Mouse (Mus musculus) midbrain, embryonic 16.5 days (tissue): ENCODE measurements around the gene Olfr410. TPM values are rescaled to one million over a fixed set of nuclear protein-coding genes. Genes with fewer than 3 reads are reported as not detected.

Experiments
- ATAC-seq: fragments of 200-750 bp; cut with Nextera tagmentation; 2 replicates; pipeline ENCODE4 v1.8.0; 2017; ENCODE audit warnings: moderate TSS enrichment
- H3K27ac ChIP-seq: fragments of 300-500 bp; sonication (generic); 2 replicates; pipeline ENCODE4 v1.5.1; 2014; ENCODE audit warnings: mild to moderate bottlenecking, low read length, mixed read lengths
- H3K27me3 ChIP-seq: fragments of 300-500 bp; sonication (generic); 2 replicates; pipeline ENCODE4 v1.6.1; 2014; ENCODE audit warnings: low read depth, low read length, mixed read lengths; ENCODE audit not compliant: control insufficient read depth, insufficient read depth
- H3K36me3 ChIP-seq: fragments of 300-500 bp; sonication (generic); 2 replicates; pipeline ENCODE4 v1.6.1; 2014; ENCODE audit warnings: mild to moderate bottlenecking, low read length, moderate library complexity, mixed read lengths; ENCODE audit not compliant: control insufficient read depth, insufficient read depth
- H3K4me1 ChIP-seq: fragments of 300-500 bp; sonication (generic); 2 replicates; pipeline ENCODE4 v1.6.1; 2014; ENCODE audit warnings: mild to moderate bottlenecking, low read length, mixed read lengths; ENCODE audit not compliant: control insufficient read depth, insufficient read depth
- H3K4me2 ChIP-seq: fragments of 300-500 bp; sonication (generic); 2 replicates; pipeline ENCODE4 v1.6.1; 2014; ENCODE audit warnings: mild to moderate bottlenecking, low read length, mixed read lengths
- H3K4me3 ChIP-seq: fragments of 300-500 bp; sonication (generic); 2 replicates; pipeline ENCODE4 v1.5.1; 2014; ENCODE audit warnings: low read depth, mild to moderate bottlenecking, low read length, moderate library complexity, mixed read lengths
- H3K9ac ChIP-seq: fragments of 300-500 bp; sonication (generic); 2 replicates; pipeline ENCODE4 v1.6.1; 2014; ENCODE audit warnings: low read depth, low read length, mixed read lengths
- H3K9me3 ChIP-seq: fragments of 300-500 bp; sonication (generic); replicated peaks from 2 replicates; pipeline ENCODE4 v1.6.1; 2014; ENCODE audit warnings: mild to moderate bottlenecking, low read length, mixed read lengths; ENCODE audit not compliant: control insufficient read depth, poor library complexity, severe bottlenecking
- WGBS: fragments of 180-500 bp; shearing (Covaris S2); extraction: QIAGEN DNeasy Blood & Tissue Kit; methylation state at CpG from one replicate; pipeline ENCODE4 v1.1.7; 2014; 5-methylcytosine and 5-hydroxymethylcytosine counted together
- polyA plus RNA-seq: library from polyadenylated mRNA; unstranded; fragments of >200 nt; fragmentation: Nextera tagmentation; extraction: Ambion mirVana; gene quantifications from 2 replicates; pipeline ENCODE4 v1.2.1, GENCODE M21; 2015

Gene Olfr410
- polyA plus RNA-seq = not detected in 2 replicates

DNA sequence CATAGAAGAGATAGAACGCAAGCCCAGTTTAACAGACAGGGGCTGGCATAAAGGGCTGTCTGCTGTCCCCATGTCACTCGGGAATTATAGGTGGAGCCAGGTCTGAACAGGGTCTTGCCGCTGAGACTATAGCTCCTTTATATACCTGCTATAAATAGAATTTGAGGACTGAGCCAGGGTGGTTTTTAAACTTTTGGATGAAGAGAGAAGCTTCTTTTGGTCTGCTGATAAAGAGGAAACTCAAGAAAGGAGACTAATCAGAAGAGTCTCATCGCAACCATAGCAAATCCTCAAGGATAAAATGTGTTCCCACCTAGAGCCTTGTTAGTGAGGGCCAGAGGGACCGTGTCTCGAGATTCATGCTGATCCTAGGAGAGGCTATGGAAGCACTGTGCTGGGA is at the start of gene Olfr410:
Gene Olfr410, minus strand, starts transcription at position 101 of the 400 bp plus-strand sequence.
- Histone ChIP-seq H3K4me1 (no peaks in the 10 kb centered on the region), H3K27ac (no peak within 1 kb of the TSS), H3K9ac (no peak within 1 kb of the TSS), H3K4me2 (no peak within 1 kb of the TSS), H3K4me3 (no peak within 1 kb of the TSS), H3K9me3 (no peaks in the 10 kb centered on the region), H3K27me3 (no peaks in the 10 kb centered on the region), H3K36me3 (no peaks in the 10 kb centered on the region)
- WGBS = 87% methylated on average over 6 of the region's 6 CpGs
- ATAC-seq = no peak

- H3K27ac ChIP-seq = no peak overlapping the region
- no peaks in the 10 kb centered on the region for H3K9me3 ChIP-seq
- no peak overlapping the region for H3K9ac ChIP-seq
- no peak overlapping the region for H3K4me3 ChIP-seq
- no peaks in the 10 kb centered on the region for H3K4me1 ChIP-seq
- ATAC-seq = no peak
- H3K27me3 ChIP-seq = no peaks in the 10 kb centered on the region
- WGBS = 78% methylated on average over 5 of the region's 5 CpGs
- H3K4me2 ChIP-seq = no peak overlapping the region
- H3K36me3 ChIP-seq = peaks cover 4% of the 10 kb centered on the region; the same call in 1 of the 2 replicates
Observed at GRCm38 (mm10) chr11:74387203-74387602, 49.4 kb upstream of the Olfr410 start.

- no peaks in the 10 kb centered on the region for H3K9me3 ChIP-seq
- H3K36me3 ChIP-seq = peaks cover 4% of the 10 kb centered on the region; the same call in 1 of the 2 replicates
Observed at GRCm38 (mm10) chr11:74385674-74386073, 47.8 kb upstream of the Olfr410 start.

GRCm38 (mm10) chr11:74379166-74379873 is 41.5 kb upstream of the Olfr410 start:
- no peaks in the 10 kb centered on the region for H3K36me3 ChIP-seq
- no peak overlapping the region for H3K27ac ChIP-seq
- H3K4me1 ChIP-seq = no peaks in the 10 kb centered on the region
- no peaks in the 10 kb centered on the region for H3K9me3 ChIP-seq
- no peak overlapping the region for H3K4me3 ChIP-seq
- no peak overlapping the region for H3K4me2 ChIP-seq
- no peak for ATAC-seq
- no peaks in the 10 kb centered on the region for H3K27me3 ChIP-seq
- WGBS = 81% methylated on average over 4 of the region's 4 CpGs
- H3K9ac ChIP-seq = no peak overlapping the region

More at GRCm38 (mm10) chr11:74385674-74386073, 47.8 kb upstream of the Olfr410 start:
- H3K27ac ChIP-seq = no peak overlapping the region
- no peak overlapping the region for H3K4me2 ChIP-seq
- H3K4me3 ChIP-seq = no peak overlapping the region
- no peaks in the 10 kb centered on the region for H3K27me3 ChIP-seq
- 81% methylated on average over 9 of the region's 9 CpGs for WGBS
- no peaks in the 10 kb centered on the region for H3K4me1 ChIP-seq
- H3K9ac ChIP-seq = no peak overlapping the region
- no peak for ATAC-seq

DNA sequence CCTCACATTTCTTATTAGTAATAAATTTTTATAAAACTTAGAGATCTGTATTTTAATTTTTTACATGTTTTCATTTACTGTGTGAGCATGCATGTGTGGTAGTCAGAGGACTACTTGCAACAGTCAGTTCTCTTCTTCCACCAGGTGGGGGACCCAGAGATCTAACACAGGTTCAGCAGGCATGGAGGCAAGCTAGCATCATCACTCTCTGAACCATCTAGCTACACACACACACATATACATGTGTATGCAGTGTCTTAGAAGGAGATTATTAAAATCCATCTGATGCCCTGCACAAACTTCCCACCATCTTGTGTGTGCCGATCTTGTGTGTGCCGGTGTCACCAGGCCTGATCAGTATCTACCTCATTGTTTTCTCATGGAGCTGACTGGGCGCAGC is 39.0 kb upstream of the Olfr410 start:
- ATAC-seq = peak; percentile 89

DNA sequence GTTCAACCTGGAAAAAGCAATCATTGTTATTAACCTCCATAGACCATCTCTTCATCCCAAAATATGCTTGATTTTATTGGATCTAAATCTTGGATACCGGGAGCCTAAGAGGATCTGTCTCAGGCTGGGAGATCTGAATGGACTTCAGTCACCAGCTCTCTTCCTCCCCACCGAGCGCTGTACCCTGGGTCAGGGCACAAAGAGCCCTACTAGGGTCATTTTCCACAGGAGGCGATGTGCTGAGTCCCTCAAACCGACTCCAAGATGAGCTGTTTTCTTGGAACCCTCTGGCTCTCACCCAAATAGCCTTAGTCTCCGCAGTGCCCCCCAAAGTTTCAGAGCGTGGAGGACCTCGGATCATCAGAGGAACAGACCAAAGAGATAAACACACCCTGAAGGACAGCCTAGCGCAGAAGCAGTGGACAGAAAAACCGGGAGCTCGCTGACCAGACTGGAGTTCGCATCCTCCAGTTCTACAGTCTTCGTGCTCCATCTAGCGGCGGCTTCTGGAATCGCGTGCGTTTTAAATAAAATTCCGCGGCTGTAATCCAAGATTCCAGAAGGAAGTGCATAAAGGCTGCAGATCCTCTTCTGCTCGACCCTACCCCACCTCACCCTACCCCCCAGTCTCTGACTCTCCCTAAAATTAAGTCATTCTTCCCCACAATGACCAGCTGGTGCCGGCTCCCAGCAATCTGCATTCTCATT is 33.7 kb upstream of the Olfr410 start:
- H3K4me3 ChIP-seq = no peak overlapping the region
- ATAC-seq = peak; percentile 64; the same call in 1 of the 2 replicates

More for the DNA sequence above, 39.0 kb upstream of the Olfr410 start:
- H3K9ac ChIP-seq = no peak overlapping the region
- WGBS = 85% methylated on average over 3 of the region's 3 CpGs
- no peaks in the 10 kb centered on the region for H3K36me3 ChIP-seq
- no peak overlapping the region for H3K4me3 ChIP-seq
- H3K9me3 ChIP-seq = no peaks in the 10 kb centered on the region
- H3K27ac ChIP-seq = no peak overlapping the region
- no peaks in the 10 kb centered on the region for H3K27me3 ChIP-seq
- no peaks in the 10 kb centered on the region for H3K4me1 ChIP-seq
- H3K4me2 ChIP-seq = no peak overlapping the region

GRCm38 (mm10) chr11:74361769-74362168 is 23.9 kb upstream of the Olfr410 start, which contains the start of gene Olfr412:
Gene Olfr412, plus strand, starts transcription at chr11:74362069.
- ATAC-seq = no peak
- Histone ChIP-seq H3K27ac (no peak within 1 kb of the TSS), H3K36me3 (no peaks in the 10 kb centered on the region), H3K27me3 (no peaks in the 10 kb centered on the region), H3K4me1 (no peaks in the 10 kb centered on the region), H3K9me3 (peaks cover 6% of the 10 kb centered on the region), H3K4me2 (no peak within 1 kb of the TSS), H3K4me3 (no peak within 1 kb of the TSS), H3K9ac (no peak within 1 kb of the TSS)
- 88% methylated on average over 1 of the region's 1 CpGs for WGBS

More for the DNA sequence above, 33.7 kb upstream of the Olfr410 start:
- no peaks in the 10 kb centered on the region for H3K9me3 ChIP-seq
- WGBS = 10% methylated on average over 22 of the region's 22 CpGs
- peak overlapping the region; percentile 14; the same call in 1 of the 2 replicates for H3K4me2 ChIP-seq
- no peak overlapping the region for H3K27ac ChIP-seq
- H3K27me3 ChIP-seq = peaks cover 4% of the 10 kb centered on the region
- H3K36me3 ChIP-seq = no peaks in the 10 kb centered on the region
- H3K9ac ChIP-seq = no peak overlapping the region
- no peaks in the 10 kb centered on the region for H3K4me1 ChIP-seq

DNA sequence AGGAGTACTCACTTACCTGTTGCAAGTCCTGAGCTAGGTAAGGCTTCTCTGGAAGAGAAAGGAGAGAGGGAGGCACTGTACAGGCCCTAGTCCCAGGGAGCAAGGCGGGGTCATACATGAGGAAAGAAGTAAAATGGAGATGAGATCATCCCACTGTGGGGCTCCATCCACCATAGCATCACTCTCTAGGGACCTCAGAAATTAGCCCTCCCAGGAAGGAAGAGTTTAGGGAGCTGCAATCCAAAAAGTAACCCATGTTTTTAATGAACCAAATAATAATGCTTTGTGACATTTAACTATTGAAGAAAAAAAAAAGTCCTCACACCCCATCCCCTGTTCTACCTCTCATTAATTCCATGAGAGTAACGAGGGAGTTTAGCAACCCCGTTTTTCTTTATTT is 14.7 kb upstream of the Olfr410 start, which contains the start of gene Olfr411:
Gene Olfr411, minus strand, starts transcription at position 101 of the 400 bp plus-strand sequence.
- Histone ChIP-seq H3K4me3 (no peak within 1 kb of the TSS), H3K27me3 (no peaks in the 10 kb centered on the region), H3K9ac (no peak within 1 kb of the TSS), H3K4me1 (no peaks in the 10 kb centered on the region), H3K4me2 (no peak within 1 kb of the TSS), H3K36me3 (no peaks in the 10 kb centered on the region), H3K27ac (no peak within 1 kb of the TSS), H3K9me3 (peaks cover 3% of the 10 kb centered on the region; the same call in 1 of the 2 replicates)
- 85% methylated on average over 3 of the region's 3 CpGs for WGBS
- ATAC-seq = no peak

DNA sequence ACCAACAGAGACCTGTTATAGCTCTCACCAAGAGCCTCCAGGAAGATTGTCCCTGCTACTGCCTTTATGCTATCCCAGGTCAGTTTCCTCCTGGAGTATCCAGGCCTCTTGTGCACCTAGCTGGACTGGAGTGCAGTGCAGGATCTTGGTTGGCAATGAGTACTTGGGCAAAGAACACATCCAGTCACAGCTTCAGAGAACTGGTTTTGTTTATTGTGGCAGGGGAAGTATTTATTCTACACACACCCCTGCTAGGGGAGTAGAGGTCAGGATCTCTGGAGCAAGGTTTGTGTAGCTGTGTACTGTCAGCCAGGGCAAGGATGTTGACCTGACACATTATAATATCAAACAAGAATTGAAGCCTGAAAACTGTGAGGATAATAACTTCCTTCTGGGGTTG is 9.1 kb downstream of the Olfr410 start:
- Histone ChIP-seq H3K36me3 (no peaks in the 10 kb centered on the region), H3K9me3 (no peaks in the 10 kb centered on the region), H3K27ac (no peak overlapping the region), H3K4me1 (no peaks in the 10 kb centered on the region), H3K9ac (no peak overlapping the region), H3K4me2 (no peak overlapping the region), H3K4me3 (no peak overlapping the region), H3K27me3 (no peaks in the 10 kb centered on the region)
- ATAC-seq = no peak
